Mouse (Mus musculus) brain, embryonic 18.5 days (tissue): ENCODE measurements around the gene Ntn1.

ENCODE experiments used
- DNase-seq: peaks from one replicate; pipeline ENCODE4 v3.0.0-alpha.2; 2012; ENCODE audit warnings: low read depth, low spot score

The Ntn1 gene

GRCm38 (mm10) chr11:68195693-68196176 is 204.9 kb downstream of the Ntn1 start:
- no peak for DNase-seq

GRCm38 (mm10) chr11:68195168-68195567 is 205.5 kb downstream of the Ntn1 start:
- DNase-seq = no peak

GRCm38 (mm10) chr11:68190849-68191248 is 209.8 kb downstream of the Ntn1 start:
- DNase-seq = no peak

GRCm38 (mm10) chr11:68188695-68189201 is 211.9 kb downstream of the Ntn1 start:
- DNase-seq = no peak

GRCm38 (mm10) chr11:68187242-68187641 is 213.4 kb downstream of the Ntn1 start:
- DNase-seq = no peak

GRCm38 (mm10) chr11:68185647-68186046 is 215.0 kb downstream of the Ntn1 start:
- DNase-seq = no peak

GRCm38 (mm10) chr11:68177415-68177814 is 223.2 kb downstream of the Ntn1 start:
- no peak for DNase-seq

- DNase-seq = no peak
Observed at GRCm38 (mm10) chr11:68176550-68176949, 224.1 kb downstream of the Ntn1 start.

GRCm38 (mm10) chr11:68172648-68173045 is 228.0 kb downstream of the Ntn1 start:
- no peak for DNase-seq

- DNase-seq = no peak
Observed at GRCm38 (mm10) chr11:68171973-68172647, 228.5 kb downstream of the Ntn1 start.

GRCm38 (mm10) chr11:68168427-68168826 is 232.2 kb downstream of the Ntn1 start:
- DNase-seq = no peak

- no peak for DNase-seq
Observed at GRCm38 (mm10) chr11:68164408-68164807, 236.2 kb downstream of the Ntn1 start.

- DNase-seq = no peak
Observed at GRCm38 (mm10) chr11:68159867-68160266, 240.8 kb downstream of the Ntn1 start.
